Mouse (Mus musculus): ENCODE results near the gene Tmsb4x.

Gene Tmsb4x

DNA sequence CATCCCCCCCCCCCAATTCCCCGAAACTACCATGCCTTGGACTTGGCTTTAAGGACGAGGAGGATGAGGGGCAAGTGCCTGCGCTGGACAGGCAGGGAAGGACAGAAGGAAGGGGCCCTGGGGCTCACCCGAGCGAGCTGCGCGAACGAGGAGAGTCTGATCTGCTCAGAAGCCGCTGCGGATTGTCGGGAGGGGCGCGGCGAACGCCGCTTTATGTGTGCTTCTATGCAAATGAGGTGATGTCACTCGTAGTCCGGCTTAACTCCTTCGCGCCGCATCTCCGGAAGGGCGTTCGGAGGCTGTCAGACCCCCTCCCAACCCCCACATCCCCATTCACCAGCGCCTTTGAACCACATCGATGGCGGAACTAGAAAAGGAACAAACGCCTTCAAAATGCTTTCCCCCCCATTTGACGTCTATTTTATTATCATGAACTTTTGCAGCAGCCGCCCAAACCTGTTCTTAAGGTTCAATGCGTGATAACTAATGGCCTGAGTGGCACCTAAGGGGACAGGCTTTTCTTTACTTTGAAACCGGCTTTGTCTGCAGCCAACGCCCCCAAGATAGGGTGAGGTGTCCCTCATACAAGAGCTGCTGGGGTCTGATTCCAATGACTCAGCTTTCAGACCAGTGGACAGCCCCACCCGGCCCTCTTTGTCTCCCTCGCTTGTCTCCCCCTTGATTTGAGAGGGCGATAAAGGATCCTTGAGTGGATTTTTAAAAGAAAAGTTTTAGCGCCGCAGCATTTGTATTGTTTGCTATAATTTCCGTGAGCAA, at the start of gene Tmsb4x:
Gene Tmsb4x (minus strand): TSS at position 338 of the 777 bp plus-strand sequence.
- DNase-seq (ENCODE audit: low read depth, low spot score): peak; percentile 84

DNA sequence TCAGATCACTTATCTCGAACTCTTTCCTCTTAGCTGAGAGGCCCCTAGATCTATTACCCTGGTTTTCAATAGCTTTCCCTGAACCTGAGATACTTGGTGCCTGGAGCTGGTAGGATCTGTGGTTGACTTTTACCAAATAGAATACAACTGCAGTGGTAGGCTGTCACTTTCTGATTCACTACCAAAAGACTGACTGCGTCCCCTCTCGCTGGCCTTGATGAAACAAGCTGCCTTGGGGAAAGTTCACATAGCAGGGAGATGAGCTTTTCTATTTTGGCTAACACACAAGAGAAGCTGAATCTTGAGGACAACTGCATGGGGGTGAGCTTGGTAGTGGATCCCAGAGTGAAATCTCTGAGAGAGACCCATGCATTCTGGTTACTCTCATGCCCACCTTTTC, 32.6 kb upstream of the Tmsb4x start:
- DNase-seq (ENCODE audit: low read depth, low spot score): no peak

DNA sequence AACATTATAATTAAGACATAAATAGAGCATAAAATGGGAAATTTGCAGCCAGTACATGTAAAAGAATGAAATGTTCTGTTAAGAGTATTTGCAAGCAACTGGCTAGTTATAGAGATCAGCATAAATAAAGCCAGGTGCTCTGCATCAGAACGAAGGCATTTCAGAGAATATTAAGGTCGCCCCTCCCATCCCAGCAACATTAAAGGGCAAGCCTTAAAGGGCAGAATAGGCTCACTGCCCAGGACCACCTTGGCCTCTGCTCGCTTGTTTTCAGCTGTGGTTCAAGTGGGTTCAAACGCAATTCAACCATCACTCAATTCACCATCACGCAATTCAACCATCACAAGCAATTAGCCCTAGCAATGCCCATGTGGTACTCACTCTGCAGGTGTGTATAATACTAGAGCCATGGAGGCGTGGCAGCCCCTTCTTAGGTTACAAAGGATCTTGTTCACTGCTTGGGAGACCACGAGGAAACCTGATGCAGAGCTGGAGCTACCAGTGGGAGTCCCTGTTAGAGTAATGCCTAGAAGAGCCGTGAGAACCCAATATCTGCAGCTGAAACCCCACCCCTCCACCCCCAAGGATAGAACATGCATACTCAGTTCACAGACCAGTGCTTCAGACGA, 30.3 kb upstream of the Tmsb4x start:
- no peak for DNase-seq (ENCODE audit: low read depth, low spot score)

DNA sequence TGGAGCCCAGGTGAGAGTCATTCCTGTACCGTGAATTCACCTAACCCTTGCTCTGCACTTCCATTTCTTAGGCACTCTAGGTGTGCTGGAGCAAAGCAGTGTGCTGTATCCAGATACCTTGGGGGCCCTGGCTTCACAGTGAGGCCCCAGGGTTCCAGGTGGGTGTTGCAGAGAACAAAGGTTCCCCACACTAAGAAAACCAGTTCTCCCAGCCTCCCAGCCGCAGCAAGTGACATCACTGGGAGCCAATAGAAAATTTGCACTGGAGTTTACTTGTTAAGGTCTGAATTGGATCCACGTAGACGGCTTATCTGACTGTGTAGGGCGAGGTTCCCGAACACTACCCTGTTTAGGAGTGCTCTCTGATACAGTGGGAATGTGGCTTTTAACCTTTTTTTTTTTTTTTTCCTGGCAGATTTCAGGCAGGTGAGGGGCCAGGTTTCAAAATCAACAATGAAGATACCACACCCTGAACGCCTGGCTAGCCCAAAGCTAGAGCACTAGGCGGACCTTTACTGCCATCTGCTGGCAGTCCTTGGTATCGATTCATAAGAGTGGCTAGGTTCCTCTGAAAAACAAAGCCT, 24.1 kb upstream of the Tmsb4x start:
- DNase-seq (ENCODE audit: low read depth, low spot score): peak; percentile 58

DNA sequence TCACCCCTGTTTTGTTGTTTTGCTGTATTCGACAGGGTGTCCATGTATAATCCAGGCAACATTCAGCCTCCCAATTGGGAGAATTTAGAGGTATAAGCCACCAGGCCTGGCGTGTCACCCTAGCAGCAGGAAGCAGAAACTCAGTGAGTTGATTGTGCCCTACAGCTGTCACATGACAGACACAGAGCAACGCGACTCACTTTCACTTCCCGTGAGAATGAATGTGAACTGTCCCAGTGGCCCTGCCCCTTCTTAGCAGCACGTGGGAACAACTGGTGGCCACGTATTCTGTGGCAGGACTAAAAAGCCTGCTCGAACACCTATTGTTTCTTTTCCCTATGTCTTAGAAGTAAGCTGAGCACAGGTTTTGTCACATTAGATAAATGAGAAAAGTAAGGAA, 22.0 kb upstream of the Tmsb4x start:
- DNase-seq (ENCODE audit: low read depth, low spot score): no peak

GRCm38 (mm10) chrX:167229819-167230218, 20.7 kb upstream of the Tmsb4x start:
- DNase-seq (ENCODE audit: low read depth, low spot score): no peak

- DNase-seq (ENCODE audit: low read depth, low spot score): peak; percentile 59
These were observed 20.1 kb upstream of the Tmsb4x start for GRCm38 (mm10) chrX:167229206-167229605.

DNA sequence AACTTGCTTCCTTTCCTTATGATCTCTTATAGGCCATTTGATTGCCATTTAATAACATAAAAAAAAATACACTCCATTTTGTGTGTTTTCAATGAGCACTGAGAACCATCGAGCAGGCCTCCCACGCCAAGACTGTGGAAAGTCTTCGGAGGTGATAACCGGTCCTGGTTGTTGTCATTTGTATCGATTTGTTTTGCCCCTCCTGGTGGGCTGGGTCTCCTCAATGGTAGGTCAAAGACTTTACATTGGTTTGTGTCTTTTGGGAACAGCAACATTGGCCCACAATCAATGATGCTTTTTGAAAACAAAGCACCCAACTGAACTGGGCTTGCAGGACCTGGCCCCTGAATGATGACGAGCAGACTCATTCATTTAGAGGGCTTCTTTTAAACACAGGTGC, 18.6 kb upstream of the Tmsb4x start:
- DNase-seq (ENCODE audit: low read depth, low spot score): no peak

GRCm38 (mm10) chrX:167227138-167227537, 18.0 kb upstream of the Tmsb4x start:
- no peak for DNase-seq (ENCODE audit: low read depth, low spot score)

DNA sequence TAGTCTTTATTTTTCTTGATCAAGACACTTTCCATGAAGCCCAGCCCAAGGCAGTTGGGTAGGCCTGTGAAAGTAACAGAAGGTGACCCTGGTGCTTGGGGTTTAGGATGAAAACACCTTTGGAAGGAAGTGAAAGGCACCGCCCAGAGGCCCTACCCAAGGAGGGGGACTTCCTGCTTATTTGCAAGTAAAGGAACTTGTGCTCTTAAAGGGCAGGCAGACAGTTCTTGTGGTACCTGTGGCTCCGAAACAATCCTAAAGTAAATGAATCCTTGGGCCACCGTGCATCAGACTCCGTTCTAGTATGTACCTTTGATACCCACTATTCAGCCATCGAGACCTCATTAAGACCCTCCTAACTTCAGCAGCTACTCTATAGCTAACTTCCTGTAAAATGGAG, 17.5 kb upstream of the Tmsb4x start:
- DNase-seq (ENCODE audit: low read depth, low spot score): peak; percentile 21

- DNase-seq (ENCODE audit: low read depth, low spot score): peak; percentile 25
These were observed 3.6 kb upstream of the Tmsb4x start for GRCm38 (mm10) chrX:167212707-167213106.

- DNase-seq (ENCODE audit: low read depth, low spot score): no peak
These were observed 2.9 kb upstream of the Tmsb4x start for GRCm38 (mm10) chrX:167211871-167212555.

DNA sequence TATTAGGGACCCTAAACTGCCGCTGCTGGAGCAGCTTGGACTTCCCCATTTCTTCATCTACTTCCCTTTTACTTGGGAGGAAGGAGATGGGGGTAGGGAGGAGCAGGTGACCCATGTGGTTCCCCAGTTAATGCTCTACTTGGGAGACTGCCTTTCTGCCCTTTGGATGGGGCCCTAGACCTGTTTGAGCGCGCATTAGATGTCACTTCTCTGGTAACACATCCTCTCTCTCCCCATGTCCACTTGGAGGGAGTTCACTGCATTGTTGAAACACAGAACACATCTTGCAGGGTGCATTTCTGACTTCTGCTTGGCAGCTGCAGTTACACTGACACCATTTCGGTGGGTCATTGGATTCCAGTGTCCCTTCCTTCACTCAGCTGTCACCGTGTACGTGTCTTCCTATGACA, 1.2 kb upstream of the Tmsb4x start:
- no peak for DNase-seq (ENCODE audit: low read depth, low spot score)

- peak; percentile 33 for DNase-seq (ENCODE audit: low read depth, low spot score)
These were observed 713 bp upstream of the Tmsb4x start for GRCm38 (mm10) chrX:167209828-167210227.

- peak; percentile 38 for DNase-seq (ENCODE audit: low read depth, low spot score)
These were observed 652 bp downstream of the Tmsb4x start for GRCm38 (mm10) chrX:167208506-167208820.

DNA sequence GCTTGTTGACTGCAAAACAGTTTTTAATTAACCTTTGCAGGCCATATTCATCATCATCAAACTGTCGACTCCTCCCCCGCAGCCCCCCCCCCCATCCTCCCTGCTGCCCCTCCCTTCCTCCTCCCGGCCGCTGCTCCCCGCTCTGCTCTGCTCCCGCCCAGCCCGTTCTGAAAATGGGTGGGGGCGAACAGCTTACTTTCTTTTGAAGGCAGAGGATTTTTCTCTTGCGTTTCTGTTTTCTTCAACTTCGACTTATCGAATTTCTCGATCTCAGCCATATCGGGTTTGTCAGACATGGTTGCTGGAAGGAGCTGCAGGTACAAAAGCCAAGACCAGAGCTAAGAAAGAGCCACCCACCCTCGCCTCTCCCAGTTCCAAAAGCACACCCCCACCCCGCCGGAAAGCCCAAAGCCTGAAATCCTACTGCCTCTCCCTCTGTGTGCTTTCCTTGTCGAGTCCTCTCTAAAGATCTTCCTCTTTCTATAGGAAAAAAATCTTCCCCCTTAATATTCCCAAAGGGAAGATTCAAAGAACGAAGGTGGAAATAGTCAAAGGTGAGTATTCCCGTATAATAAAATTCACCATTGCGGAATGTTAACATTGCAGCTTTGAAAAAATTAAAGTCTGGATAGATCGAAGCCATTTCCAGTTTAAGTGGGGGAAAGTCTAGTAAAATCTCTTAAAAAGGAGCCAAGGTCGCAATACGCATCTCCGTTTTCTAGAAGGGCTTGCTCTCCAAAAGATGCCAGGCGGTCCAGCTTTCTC, 1.2 kb downstream of the Tmsb4x start:
- DNase-seq (ENCODE audit: low read depth, low spot score): no peak

DNA sequence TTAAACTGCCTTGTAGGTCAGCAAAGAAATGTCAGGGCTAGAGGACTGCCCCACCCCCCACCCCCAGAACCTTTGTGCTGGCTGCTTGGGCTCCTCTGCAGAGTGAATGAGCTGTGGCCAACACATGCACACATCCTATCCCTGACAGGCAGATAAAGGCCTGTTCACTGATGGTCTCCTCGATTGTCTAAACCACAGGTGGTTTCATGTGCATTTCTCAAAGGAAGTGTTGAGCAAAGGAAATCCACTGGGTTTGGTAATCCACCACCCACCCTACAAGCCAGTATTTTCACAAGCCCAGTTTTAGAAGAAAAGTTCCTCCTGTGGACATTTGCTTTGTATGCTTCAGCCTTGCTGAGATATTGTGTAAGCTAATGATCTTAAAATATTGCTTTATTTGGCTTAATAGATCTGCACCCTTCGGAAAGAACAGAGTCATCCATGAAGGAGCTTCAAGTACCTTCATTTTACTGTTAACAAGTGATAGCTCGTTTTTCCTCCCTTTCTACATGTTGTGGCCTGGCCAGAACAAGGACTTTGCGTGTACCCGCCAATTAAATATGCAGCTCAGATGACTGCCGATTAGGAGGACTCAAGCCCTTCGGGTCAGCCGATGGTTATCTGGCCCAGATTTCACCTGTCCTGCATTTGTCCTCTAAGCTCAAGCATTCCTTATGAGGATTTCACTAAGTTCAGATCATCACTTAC, 3.1 kb downstream of the Tmsb4x start:
- no peak for DNase-seq (ENCODE audit: low read depth, low spot score)

DNA sequence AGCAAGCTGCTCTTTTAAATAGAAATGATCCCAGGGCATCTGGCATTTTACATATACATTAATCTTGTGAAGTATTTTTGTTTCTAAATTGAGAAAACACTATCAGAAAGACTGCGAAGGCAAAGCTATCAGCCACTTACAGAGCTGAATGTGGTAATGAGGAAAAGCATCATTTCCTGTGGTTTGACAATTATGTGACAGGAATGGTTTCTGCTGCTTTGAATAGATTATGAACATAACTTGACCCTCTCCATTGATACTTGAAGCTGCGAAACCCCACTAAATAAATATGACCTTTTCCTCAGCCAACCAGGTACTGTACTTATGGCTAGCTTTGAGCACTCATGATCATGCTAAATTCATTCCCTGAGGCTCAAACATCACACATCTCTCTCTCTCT, 7.8 kb downstream of the Tmsb4x start:
- no peak for DNase-seq (ENCODE audit: low read depth, low spot score)

- DNase-seq (ENCODE audit: low read depth, low spot score): no peak
These were observed 13.9 kb downstream of the Tmsb4x start for GRCm38 (mm10) chrX:167195228-167195649.

- DNase-seq (ENCODE audit: low read depth, low spot score): no peak
These were observed 22.8 kb downstream of the Tmsb4x start for GRCm38 (mm10) chrX:167186306-167186705.

GRCm38 (mm10) chrX:167183535-167183934, 25.6 kb downstream of the Tmsb4x start:
- DNase-seq (ENCODE audit: low read depth, low spot score): no peak

Measured in ES-CJ7 (cell line).